Mouse (Mus musculus) megakaryocyte, adult 5-6 weeks (primary cell): ENCODE measurements around the gene Ppp3ca. TPM values are rescaled to one million over a fixed set of nuclear protein-coding genes. Genes with fewer than 3 reads are reported as not detected.

Source experiments
- ATAC-seq: 2 replicates; pipeline ENCODE4 v1.8.0; 2016; ENCODE audit warnings: mild to moderate bottlenecking, inconsistent platforms; ENCODE audit not compliant: poor library complexity, severe bottlenecking
- total RNA-seq, 2 experiments: library from RNA; stranded (forward) in 1 of 2; stranded (reverse) in 1 of 2; fragments of 153-499, 151-499 nt in 1 of 2; fragments of 221-1000, 200-1000 nt in 1 of 2; gene quantifications; 2 replicates each; pipeline versions ENCODE4 v1.2.3 to v1.2.4; 2015 to 2017

The Ppp3ca gene
- total RNA-seq, 2 experiments from 2014 or later: 83.1 to 85.1 TPM

DNA sequence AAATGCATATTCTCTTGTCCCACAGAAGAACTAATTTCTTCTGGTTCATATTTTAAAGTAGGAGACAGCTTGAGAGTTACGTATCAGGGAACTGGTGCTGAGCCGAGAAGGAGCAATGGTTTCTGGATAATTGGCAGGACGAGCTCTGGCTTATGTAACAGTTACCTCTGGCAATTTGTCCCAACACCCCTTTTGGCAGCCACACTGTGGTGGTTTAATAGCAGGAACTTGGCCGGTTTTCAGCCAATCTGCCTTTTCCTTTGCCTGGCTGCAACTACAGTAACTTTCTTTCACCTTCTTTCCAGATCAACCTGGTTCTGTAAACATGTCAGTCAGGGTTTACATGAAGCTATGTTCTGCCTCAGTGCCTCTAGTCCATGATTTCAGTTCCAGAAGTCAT is 299.9 kb downstream of the Ppp3ca start:
- ATAC-seq: no peak

DNA sequence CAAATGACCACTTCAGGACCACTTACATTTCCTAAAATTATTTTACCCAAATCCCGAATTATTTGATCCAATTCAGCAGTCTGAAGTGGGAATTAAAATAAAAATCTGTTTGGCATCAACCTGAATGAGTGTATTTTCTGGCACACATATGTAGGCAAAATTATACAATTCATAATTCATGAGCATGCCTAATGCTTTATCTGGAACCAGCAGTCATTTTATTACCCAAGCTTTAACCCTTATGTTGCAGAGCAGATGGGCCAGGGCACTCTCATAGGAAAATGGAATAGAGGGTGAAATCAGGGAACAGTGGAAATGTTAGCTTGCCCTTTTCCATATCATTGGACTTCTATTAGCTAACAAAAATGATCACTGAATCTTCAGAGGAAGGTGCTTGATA is 307.9 kb downstream of the Ppp3ca start:
- no peak for ATAC-seq

DNA sequence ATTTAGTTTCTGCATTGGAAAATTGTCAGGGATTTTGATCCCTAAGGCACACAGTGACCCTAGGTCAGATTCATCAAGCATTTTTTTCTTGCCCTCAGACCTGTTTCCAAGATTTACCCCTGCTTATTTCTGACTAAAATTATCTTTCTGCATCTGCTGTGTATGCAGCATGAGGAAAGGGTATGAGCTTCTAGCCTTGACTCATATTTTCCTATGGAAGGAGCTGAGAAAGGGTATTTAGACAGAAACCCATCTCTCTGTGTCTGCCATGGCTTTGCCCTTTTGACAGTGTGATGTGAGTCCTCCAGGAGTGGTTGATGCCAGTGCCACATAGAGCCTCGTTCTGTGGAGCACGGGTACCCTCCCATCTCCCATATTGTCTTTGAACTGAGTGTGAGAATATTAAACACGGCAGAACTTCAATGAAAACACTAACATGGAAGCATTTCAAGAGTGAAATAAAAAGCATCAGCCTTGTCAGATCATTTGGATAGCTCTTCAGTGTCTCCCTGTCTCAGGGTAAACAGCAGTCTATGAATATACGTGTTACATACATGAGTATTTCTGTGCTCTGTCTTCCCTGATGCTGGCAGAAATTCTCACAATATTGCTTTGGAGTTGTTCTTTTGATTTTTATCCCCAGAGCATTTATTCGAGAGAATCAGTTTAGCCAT is 311.1 kb downstream of the Ppp3ca start:
- no peak for ATAC-seq

DNA sequence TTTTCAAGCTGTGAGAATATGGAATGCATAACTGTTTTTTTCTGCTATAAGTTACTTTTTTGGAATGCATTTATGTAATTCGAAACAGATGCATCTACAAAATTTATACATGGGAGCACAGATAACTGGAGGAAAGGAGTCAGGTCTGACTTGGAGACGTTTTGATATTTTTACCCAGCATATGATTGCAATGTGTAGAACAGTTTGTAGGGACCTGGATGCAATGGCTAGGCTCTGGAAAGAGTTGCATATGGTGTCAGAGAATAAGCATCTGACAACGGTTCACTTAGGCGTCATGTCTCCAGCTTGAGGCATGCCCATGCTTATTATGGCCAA is 311.6 kb downstream of the Ppp3ca start:
- ATAC-seq: no peak

DNA sequence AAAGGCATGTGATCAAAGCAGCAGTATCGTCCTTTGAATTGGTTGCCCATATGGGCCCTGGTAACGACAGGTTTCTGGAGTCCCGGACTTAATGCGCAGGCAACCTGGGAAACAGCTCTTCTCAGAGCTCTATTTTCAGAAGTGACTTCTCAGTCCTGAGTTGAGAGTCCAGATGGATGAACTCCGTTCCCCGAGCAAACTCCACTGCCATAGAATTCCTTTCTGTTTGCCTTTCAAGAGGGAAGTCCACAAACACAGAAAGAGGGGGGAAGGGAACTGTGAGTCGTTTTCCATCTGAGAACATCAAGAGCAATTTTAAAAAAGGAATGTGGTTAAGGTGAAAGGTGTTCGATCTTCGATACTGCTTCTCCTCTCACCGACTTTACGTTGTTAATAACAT is 312.1 kb downstream of the Ppp3ca start:
- ATAC-seq: no peak

DNA sequence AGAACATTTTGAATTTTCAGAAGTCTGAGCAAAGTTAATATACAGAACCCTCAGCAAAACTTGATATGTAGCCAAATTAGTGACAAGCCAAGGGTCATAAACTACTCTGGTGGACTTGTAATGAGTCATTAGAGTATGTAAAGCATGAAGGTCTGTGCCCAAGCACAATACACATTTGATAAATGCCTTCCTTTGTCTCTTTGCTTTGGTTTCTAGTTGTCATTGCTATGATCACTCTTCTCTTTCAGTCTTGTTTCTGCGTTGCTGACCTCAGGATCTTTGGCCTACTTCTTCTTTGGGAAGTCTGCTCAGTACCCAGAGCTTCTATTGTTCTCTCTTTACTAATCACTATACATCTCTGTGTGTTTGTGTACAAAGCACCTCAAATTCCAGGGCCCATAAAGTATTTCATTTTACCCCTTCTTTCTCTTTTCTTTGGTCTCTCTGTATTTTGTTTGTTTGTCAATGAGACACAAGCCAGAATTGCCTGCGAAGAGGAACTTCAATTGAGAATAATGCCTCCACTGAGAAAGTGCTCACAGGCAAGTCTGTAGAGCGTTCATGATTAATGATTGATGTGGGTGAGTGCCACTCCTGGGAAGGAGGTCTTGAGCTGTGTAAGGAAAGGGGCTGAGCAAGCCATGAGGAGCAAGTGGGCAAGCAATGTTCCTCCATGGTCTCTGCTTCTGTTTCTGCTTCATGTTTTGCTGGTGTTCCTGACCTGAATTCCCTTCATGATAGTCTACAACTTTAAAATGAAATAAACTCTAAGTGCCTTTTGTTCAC is 316.4 kb downstream of the Ppp3ca start:
- no peak for ATAC-seq
